Mouse (Mus musculus) forebrain, embryonic 12.5 days (tissue): Measurements from ENCODE around the gene Sept11. TPM values are rescaled to one million over a fixed set of nuclear protein-coding genes. Genes with fewer than 3 reads are reported as not detected.

ENCODE experiments used
- ATAC-seq: fragments of 200-750 bp; cut with Nextera tagmentation; 2 replicates; pipeline ENCODE4 v1.8.0; 2017; ENCODE audit warnings: moderate TSS enrichment; ENCODE audit not compliant: low FRiP score
- H3K27ac ChIP-seq: fragments of 300-500 bp; sonication (generic); 2 replicates; pipeline ENCODE4 v1.5.1; 2016; ENCODE audit warnings: mild to moderate bottlenecking
- H3K27me3 ChIP-seq: fragments of 300-500 bp; sonication (generic); 2 replicates; pipeline ENCODE4 v1.6.1; 2016; ENCODE audit warnings: mild to moderate bottlenecking
- H3K36me3 ChIP-seq: fragments of 300-500 bp; sonication (generic); replicated peaks from 2 replicates; pipeline ENCODE4 v1.6.1; 2016; ENCODE audit warnings: mild to moderate bottlenecking
- H3K4me1 ChIP-seq: fragments of 300-500 bp; sonication (generic); 2 replicates; pipeline ENCODE4 v1.6.1; 2016
- H3K4me2 ChIP-seq: fragments of 300-500 bp; sonication (generic); 2 replicates; pipeline ENCODE4 v1.6.1; 2016; ENCODE audit warnings: mild to moderate bottlenecking, moderate library complexity
- H3K4me3 ChIP-seq: fragments of 300-500 bp; sonication (generic); replicated peaks from 2 replicates; pipeline ENCODE4 v1.5.1; 2016; ENCODE audit warnings: mild to moderate bottlenecking
- H3K9ac ChIP-seq: fragments of 300-500 bp; sonication (generic); 2 replicates; pipeline ENCODE4 v1.6.1; 2016; ENCODE audit warnings: mild to moderate bottlenecking
- H3K9me3 ChIP-seq: fragments of 300-500 bp; sonication (generic); 2 replicates; pipeline ENCODE4 v1.6.1; 2016
- WGBS: fragments of 180-500 bp; shearing (Covaris S2); methylation state at CpG from one replicate; pipeline ENCODE4 v1.1.7; 2016; 5-methylcytosine and 5-hydroxymethylcytosine counted together
- polyA plus RNA-seq: library from polyadenylated mRNA; unstranded; fragments of >200 nt; fragmentation: Nextera tagmentation; extraction: Ambion mirVana; gene quantifications from 2 replicates; pipeline ENCODE4 v1.2.1, GENCODE M21; 2016

The Sept11 gene
- polyA plus RNA-seq: 302 and 335 TPM in 2 replicates

DNA sequence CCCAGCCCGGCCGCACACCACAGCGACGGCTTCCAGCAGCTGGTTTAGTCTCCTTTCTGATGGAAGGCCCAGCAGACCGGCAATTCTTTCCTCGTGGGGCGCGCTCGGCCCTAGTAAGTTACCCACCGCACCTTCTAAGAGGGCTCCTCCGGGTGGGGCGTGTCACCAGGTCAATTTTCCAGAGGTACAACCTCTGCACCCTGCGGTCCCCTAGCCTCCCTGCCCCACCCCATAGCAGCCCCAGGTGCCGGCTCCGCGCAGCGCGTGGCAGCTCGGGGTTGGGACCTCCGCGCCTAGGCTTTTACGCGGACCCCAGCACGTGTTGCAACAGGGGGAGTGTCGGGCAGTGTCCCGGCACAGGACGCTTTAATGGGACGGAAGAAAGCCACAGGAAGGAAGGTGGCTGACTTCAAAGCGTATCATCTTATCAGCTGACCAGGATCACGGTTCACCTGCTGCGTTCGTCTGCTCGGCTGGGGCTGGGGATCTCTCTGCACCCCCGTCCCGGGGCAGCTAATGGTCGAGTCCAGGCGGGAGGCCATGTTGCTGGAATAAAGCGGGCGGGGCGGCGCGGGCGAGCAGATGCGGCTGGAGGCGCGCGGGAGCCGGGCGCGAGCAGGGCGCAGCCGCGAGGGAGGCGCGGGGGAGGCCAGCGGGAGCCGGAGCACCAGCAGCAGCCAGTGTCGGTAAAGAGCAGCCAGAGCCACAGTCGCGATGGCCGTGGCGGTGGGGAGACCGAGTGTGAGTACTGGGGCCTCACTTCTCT is at the start of gene Sept11:
Sept11 (plus strand) TSS at position 581 of the 766 bp plus-strand sequence.
- peaks cover 52% of the 10 kb centered on the region for H3K4me1 ChIP-seq
- H3K9me3 ChIP-seq: no peaks in the 10 kb centered on the region
- ATAC-seq: peak; percentile 93
- H3K9ac ChIP-seq: peak within 1 kb of the TSS; percentile 91
- no peaks in the 10 kb centered on the region for H3K27me3 ChIP-seq
- H3K4me2 ChIP-seq: peak within 1 kb of the TSS; percentile 94
- peak within 1 kb of the TSS; percentile 98 for H3K27ac ChIP-seq
- under 1% methylated on average over 63 of the region's 63 CpGs for WGBS
- peak within 1 kb of the TSS; percentile 90 for H3K4me3 ChIP-seq
- no peaks in the 10 kb centered on the region for H3K36me3 ChIP-seq

DNA sequence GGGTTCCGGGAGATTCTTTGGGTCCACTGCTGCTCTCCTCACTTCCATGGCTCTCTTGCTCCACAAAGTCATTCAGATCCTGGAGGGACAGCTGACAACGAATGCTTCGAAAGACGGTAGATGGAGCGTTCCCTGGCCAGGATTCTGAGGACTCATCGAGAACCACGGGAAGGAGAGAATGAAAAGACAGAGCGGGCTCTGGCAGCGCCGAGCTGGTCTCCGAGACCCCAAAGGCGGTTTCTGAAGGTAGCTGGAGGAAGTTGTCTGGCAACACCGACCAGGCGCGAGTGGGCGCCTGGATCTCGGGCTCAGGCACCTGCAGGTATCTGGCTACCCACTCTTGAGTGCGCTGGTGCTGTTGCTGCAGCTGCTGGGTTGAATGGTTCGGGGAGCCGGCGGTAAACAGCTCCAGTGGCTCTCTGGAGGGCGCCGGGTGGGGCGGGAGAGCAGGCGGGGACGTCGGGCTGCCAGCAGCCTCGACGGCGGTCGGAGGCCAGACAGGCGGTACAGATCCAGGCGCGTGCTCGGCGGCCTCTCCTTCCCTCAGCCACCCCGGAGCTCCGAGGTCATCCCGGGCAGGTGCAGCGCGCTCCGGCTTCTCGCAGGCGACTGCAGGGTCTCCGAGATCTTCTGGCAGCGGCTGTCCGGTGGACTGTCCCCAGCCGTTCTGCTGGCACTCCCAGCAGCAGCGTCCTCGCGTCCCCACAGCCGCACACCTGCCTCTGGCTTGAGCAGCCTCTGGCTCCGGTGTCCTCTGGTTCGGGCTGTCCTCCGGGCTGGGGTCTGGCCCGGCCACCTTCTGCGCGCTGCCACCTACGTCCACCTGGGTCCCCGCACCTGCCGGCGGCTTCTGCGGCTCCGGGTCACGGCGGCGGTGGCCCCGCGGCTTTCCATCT is 49.3 kb upstream of the Sept11 start:
- no peak overlapping the region for H3K27ac ChIP-seq
- peak overlapping the region; percentile 17; the same call in 1 of the 2 replicates for H3K9ac ChIP-seq
- H3K36me3 ChIP-seq: no peaks in the 10 kb centered on the region
- H3K27me3 ChIP-seq: peaks cover 70% of the 10 kb centered on the region
- peak overlapping the region; percentile 47 for H3K4me3 ChIP-seq
- H3K9me3 ChIP-seq: no peaks in the 10 kb centered on the region
- WGBS: 2% methylated on average over 68 of the region's 69 CpGs
- H3K4me2 ChIP-seq: peak overlapping the region; percentile 84
- peak; percentile 11; the same call in 1 of the 2 replicates for ATAC-seq
- peaks cover 18% of the 10 kb centered on the region for H3K4me1 ChIP-seq

- Histone ChIP-seq H3K9me3 (no peaks in the 10 kb centered on the region), H3K9ac (peak within 1 kb of the TSS; percentile 47; the same call in 1 of the 2 replicates), H3K27me3 (peaks cover 77% of the 10 kb centered on the region), H3K4me2 (peak within 1 kb of the TSS; percentile 84), H3K27ac (no peak within 1 kb of the TSS), H3K4me1 (peaks cover 18% of the 10 kb centered on the region), H3K4me3 (peak within 1 kb of the TSS; percentile 47), H3K36me3 (no peaks in the 10 kb centered on the region)
- peak; percentile 53 for ATAC-seq
- under 1% methylated on average over 66 of the region's 68 CpGs for WGBS
Measured at GRCm38 (mm10) chr5:93044584-93045370, 48.5 kb upstream of the Sept11 start, which contains the start of gene Sowahb. Gene Sowahb (minus strand): TSS chr5:93045022.

DNA sequence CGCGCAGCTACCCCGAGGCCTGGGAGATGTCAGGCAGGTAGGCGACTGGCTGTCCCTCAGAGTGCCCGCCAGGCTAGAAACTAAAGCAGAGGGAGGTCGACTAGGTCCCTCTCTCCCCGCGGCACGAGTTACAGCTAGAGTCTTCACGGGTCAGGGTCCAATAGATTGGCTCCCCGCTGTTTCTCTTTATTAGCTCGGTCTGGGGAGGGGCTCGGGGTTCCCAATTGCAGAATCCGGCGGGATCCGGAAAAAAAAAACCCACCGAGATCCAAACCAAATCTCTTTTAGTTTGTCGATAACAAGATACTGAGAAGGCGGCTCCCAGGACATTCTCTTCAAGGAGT is 47.9 kb upstream of the Sept11 start:
- Histone ChIP-seq H3K9ac (peak overlapping the region; percentile 47; the same call in 1 of the 2 replicates), H3K4me3 (peak overlapping the region; percentile 47), H3K4me1 (peaks cover 18% of the 10 kb centered on the region), H3K4me2 (peak overlapping the region; percentile 84), H3K27me3 (peaks cover 81% of the 10 kb centered on the region), H3K36me3 (no peaks in the 10 kb centered on the region), H3K9me3 (no peaks in the 10 kb centered on the region), H3K27ac (no peak overlapping the region)
- no peak; the same call in 1 of the 2 replicates for ATAC-seq
- WGBS: 1% methylated on average over 19 of the region's 19 CpGs

- Histone ChIP-seq H3K9ac (no peak overlapping the region), H3K4me3 (no peak overlapping the region), H3K4me1 (peaks cover 18% of the 10 kb centered on the region), H3K27me3 (peaks cover 86% of the 10 kb centered on the region), H3K9me3 (no peaks in the 10 kb centered on the region), H3K4me2 (no peak overlapping the region), H3K27ac (no peak overlapping the region), H3K36me3 (no peaks in the 10 kb centered on the region)
- no peak for ATAC-seq
- WGBS: 24% methylated on average over 5 of the region's 5 CpGs
Measured at GRCm38 (mm10) chr5:93046306-93046845, 46.9 kb upstream of the Sept11 start.

- 65% methylated on average over 13 of the region's 13 CpGs for WGBS
- Histone ChIP-seq H3K27me3 (peaks cover 63% of the 10 kb centered on the region), H3K4me3 (no peak overlapping the region), H3K27ac (no peak overlapping the region), H3K9me3 (no peaks in the 10 kb centered on the region), H3K9ac (no peak overlapping the region), H3K4me2 (no peak overlapping the region), H3K4me1 (peaks cover 21% of the 10 kb centered on the region), H3K36me3 (no peaks in the 10 kb centered on the region)
- ATAC-seq: no peak
Measured at GRCm38 (mm10) chr5:93048481-93049240, 44.6 kb upstream of the Sept11 start.

GRCm38 (mm10) chr5:93049971-93050370 is 43.3 kb upstream of the Sept11 start:
- Histone ChIP-seq H3K4me2 (no peak overlapping the region), H3K9me3 (no peaks in the 10 kb centered on the region), H3K27ac (no peak overlapping the region), H3K36me3 (no peaks in the 10 kb centered on the region), H3K9ac (no peak overlapping the region), H3K4me1 (peaks cover 14% of the 10 kb centered on the region), H3K4me3 (no peak overlapping the region), H3K27me3 (peaks cover 50% of the 10 kb centered on the region)
- 67% methylated on average over 1 of the region's 1 CpGs for WGBS
- no peak for ATAC-seq

DNA sequence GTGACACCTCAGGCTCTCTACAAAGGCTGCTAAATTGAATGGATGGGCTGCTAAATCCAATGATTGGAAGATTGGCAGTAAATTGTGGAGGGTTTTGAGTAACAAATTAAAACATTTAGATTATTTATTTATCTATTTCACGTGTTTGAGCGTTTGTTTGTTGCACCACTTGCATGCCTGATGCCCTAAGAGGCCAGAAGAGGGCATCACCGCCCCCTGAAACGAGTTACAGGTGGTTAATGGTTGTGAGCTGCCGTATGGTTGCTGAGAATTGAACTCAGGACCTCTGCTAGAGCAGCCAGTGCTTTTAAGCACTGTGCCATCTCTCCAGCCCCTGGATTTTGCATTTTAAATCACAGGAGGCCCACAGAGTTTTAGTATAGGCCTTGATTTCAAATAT is 42.2 kb upstream of the Sept11 start:
- Histone ChIP-seq H3K4me3 (no peak overlapping the region), H3K4me1 (peaks cover 9% of the 10 kb centered on the region; the same call in 1 of the 2 replicates), H3K27ac (no peak overlapping the region), H3K27me3 (peaks cover 40% of the 10 kb centered on the region), H3K9ac (no peak overlapping the region), H3K36me3 (no peaks in the 10 kb centered on the region), H3K4me2 (no peak overlapping the region), H3K9me3 (no peaks in the 10 kb centered on the region)
- 47% methylated on average over 5 of the region's 5 CpGs for WGBS
- no peak for ATAC-seq

DNA sequence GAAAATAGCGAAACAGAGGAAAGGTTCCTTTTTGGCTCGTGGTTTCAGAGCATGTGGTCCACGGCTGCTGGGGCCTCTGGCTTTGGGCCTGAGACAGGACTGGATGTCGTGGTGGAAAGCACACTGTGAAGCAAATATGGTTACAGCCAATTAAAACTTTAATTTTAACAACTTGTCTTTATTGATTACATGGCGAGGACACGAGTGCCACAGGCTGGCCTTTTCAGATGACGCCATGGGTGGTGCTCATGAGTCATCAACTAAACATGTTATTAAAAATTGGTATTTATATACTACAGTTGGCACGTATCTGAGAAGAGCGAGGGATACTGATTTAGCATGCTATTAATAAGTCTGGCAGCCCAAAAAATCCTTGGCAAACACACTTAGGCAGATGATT is 41.3 kb upstream of the Sept11 start:
- Histone ChIP-seq H3K27ac (no peak overlapping the region), H3K9me3 (no peaks in the 10 kb centered on the region), H3K4me2 (no peak overlapping the region), H3K27me3 (peaks cover 30% of the 10 kb centered on the region), H3K4me3 (no peak overlapping the region), H3K36me3 (no peaks in the 10 kb centered on the region), H3K4me1 (peaks cover 9% of the 10 kb centered on the region; the same call in 1 of the 2 replicates), H3K9ac (no peak overlapping the region)
- WGBS: 87% methylated on average over 9 of the region's 9 CpGs
- no peak for ATAC-seq

GRCm38 (mm10) chr5:93053606-93054397 is 39.4 kb upstream of the Sept11 start:
- peaks cover 9% of the 10 kb centered on the region; the same call in 1 of the 2 replicates for H3K4me1 ChIP-seq
- H3K9me3 ChIP-seq: no peaks in the 10 kb centered on the region
- 28% methylated on average over 8 of the region's 8 CpGs for WGBS
- no peak overlapping the region for H3K27ac ChIP-seq
- no peak overlapping the region for H3K9ac ChIP-seq
- peak; percentile 60; the same call in 1 of the 2 replicates for ATAC-seq
- peaks cover 20% of the 10 kb centered on the region for H3K27me3 ChIP-seq
- H3K4me3 ChIP-seq: no peak overlapping the region
- H3K36me3 ChIP-seq: no peaks in the 10 kb centered on the region
- no peak overlapping the region for H3K4me2 ChIP-seq
